Mouse (Mus musculus) ES-E14 (cell line): ENCODE data around the gene Gm49340. TPM values are rescaled to one million over a fixed set of nuclear protein-coding genes. Genes with fewer than 3 reads are reported as not detected.

Source experiments
- DNase-seq: peaks from one replicate; pipeline ENCODE4 v3.0.0-alpha.2; 2013; ENCODE audit warnings: low read depth, low spot score
- H3K27ac ChIP-seq: 2 replicates; pipeline ENCODE4 v1.5.1; 2012; ENCODE audit warnings: low read depth, mild to moderate bottlenecking, low read length, moderate library complexity, mixed read lengths; ENCODE audit not compliant: poor library complexity, insufficient read depth, severe bottlenecking
- H3K36me3 ChIP-seq: 2 replicates; pipeline ENCODE4 v1.6.1; 2012; ENCODE audit warnings: mild to moderate bottlenecking, low read length, moderate library complexity, mixed read lengths; ENCODE audit not compliant: control insufficient read depth, poor library complexity, insufficient read depth, severe bottlenecking
- H3K4me1 ChIP-seq, 2 experiments: fragments of 150-350 bp in 1 of 2; sonication (generic) in 1 of 2; 2 replicates each; pipeline ENCODE4 v1.6.1; 2012; ENCODE audit warnings: low read length in 2 of 2, mild to moderate bottlenecking in 1 of 2, mixed read lengths in 1 of 2; ENCODE audit not compliant: control insufficient read depth in 2 of 2, insufficient read depth in 2 of 2, poor library complexity in 1 of 2
- H3K4me3 ChIP-seq, 2 experiments: fragments of 150-350 bp in 1 of 2; sonication (generic) in 1 of 2; 2 replicates each; pipeline ENCODE4 v1.5.1; 2012; ENCODE audit warnings: low read length in 2 of 2, low read depth in 1 of 2, mild to moderate bottlenecking in 1 of 2, mixed read lengths in 1 of 2; ENCODE audit not compliant: insufficient read depth in 1 of 2, poor library complexity in 1 of 2, severe bottlenecking in 1 of 2
- H3K9ac ChIP-seq: 2 replicates; pipeline ENCODE4 v1.6.1; 2012; ENCODE audit warnings: low read depth, mild to moderate bottlenecking, low read length, mixed read lengths; ENCODE audit not compliant: poor library complexity, insufficient read depth, severe bottlenecking
- H3K9me3 ChIP-seq: fragments of 150-350 bp; sonication (generic); 2 replicates; pipeline ENCODE4 v1.6.1; 2012; ENCODE audit warnings: low read depth, mild to moderate bottlenecking, low read length; ENCODE audit not compliant: control insufficient read depth, insufficient read depth
- CHD2 ChIP-seq: IDR thresholded peaks from 2 replicates; pipeline ENCODE4 v1.6.1; 2014; ENCODE audit warnings: mild to moderate bottlenecking, low read depth, low read length, inconsistent platforms
- HCFC1 ChIP-seq: IDR thresholded peaks from 2 replicates; pipeline ENCODE4 v1.6.1; 2012; ENCODE audit warnings: low read length, inconsistent platforms, borderline replicate concordance; ENCODE audit not compliant: insufficient read depth
- MAFK ChIP-seq: IDR thresholded peaks from 2 replicates; pipeline ENCODE4 v1.6.1; 2014; ENCODE audit warnings: mild to moderate bottlenecking, low read depth, low read length, inconsistent platforms; ENCODE audit not compliant: insufficient read depth
- ZC3H11A ChIP-seq: IDR thresholded peaks from 2 replicates; pipeline ENCODE4 v1.6.1; 2012; ENCODE audit warnings: low read depth, mild to moderate bottlenecking, inconsistent platforms, low read length, borderline replicate concordance
- ZNF384 ChIP-seq: IDR thresholded peaks from 2 replicates; pipeline ENCODE4 v1.6.1; 2012; ENCODE audit warnings: low read depth, low read length, inconsistent platforms
- in situ Hi-C, 2 experiments: fragments of 600-800 bp; cut with MboI; formaldehyde crosslinking; loops; one replicate each; pipeline ENCODE4 v1.15.1; 2025; ENCODE audit warnings: low sequenced_read_pairs in 2 of 2, inconsistent platforms in 1 of 2; ENCODE audit not compliant: unreplicated experiment in 2 of 2
- total RNA-seq: library from RNA; depleted of rRNA; stranded (reverse); fragments of 300-350 nt; gene quantifications from 2 replicates; pipeline ENCODE4 v1.2.3, GENCODE M21; 2012; rRNA removed

Gene Gm49340
- total RNA-seq, result 0.13 TPM in 1 of 2 replicates, not detected in the other

- Histone ChIP-seq H3K4me1 (0 out of 4 replicates have a peak, but pooled peaks cover 0 to 2% of the 10 kb centered on the region in 2 experiments), H3K9me3 (no peaks in the 10 kb centered on the region; the same call in 1 of the 2 replicates), H3K27ac (no peak within 1 kb of the TSS), H3K36me3 (no peaks in the 10 kb centered on the region), H3K4me3 (no peak within 1 kb of the TSS; a peak in 1 of 4 replicates), H3K9ac (no peak within 1 kb of the TSS)
- in situ Hi-C loops, result no loop called here
- peak; percentile 46 for DNase-seq
- no peak for TF ChIP-seq HCFC1
- no peak for TF ChIP-seq ZNF384
- TF ChIP-seq CHD2, result peak; percentile 85
- TF ChIP-seq MAFK, result no peak
Measured at GRCm38 (mm10) chr11:73329442-73329841, at the start of gene Gm49340, which contains the start of the genes Aspa and Spata22. Gene Gm49340 (plus strand): TSS chr11:73329741. Gene Aspa (minus strand): TSS chr11:73329596. Gene Spata22 (plus strand): TSS chr11:73329741.

- DNase-seq, result no peak
- in situ Hi-C loops, result no loop called here
Measured at GRCm38 (mm10) chr11:73280710-73281109, 48.8 kb upstream of the Gm49340 start.

GRCm38 (mm10) chr11:73281528-73282027 is 48.0 kb upstream of the Gm49340 start:
- no peaks in the 10 kb centered on the region for H3K9me3 ChIP-seq
- no peaks in the 10 kb centered on the region for H3K4me1 ChIP-seq
- H3K4me3 ChIP-seq, result peak overlapping the region; percentile 39 to 53; a peak in 2 of 4 replicates
- no peaks in the 10 kb centered on the region for H3K36me3 ChIP-seq
- H3K27ac ChIP-seq, result no peak overlapping the region
- DNase-seq, result peak; percentile 68
- no peak for TF ChIP-seq HCFC1
- peak; percentile 17; the same call in 1 of the 2 replicates for TF ChIP-seq ZC3H11A
- no peak for TF ChIP-seq ZNF384
- peak; percentile 84 for TF ChIP-seq MAFK
- no peak for TF ChIP-seq CHD2
- in situ Hi-C loops, result no loop called here
- H3K9ac ChIP-seq, result peak overlapping the region; percentile 40; the same call in 1 of the 2 replicates

More at GRCm38 (mm10) chr11:73280710-73281109, 48.8 kb upstream of the Gm49340 start:
- H3K9ac ChIP-seq, result no peak overlapping the region
- H3K4me1 ChIP-seq, result no peaks in the 10 kb centered on the region
- H3K27ac ChIP-seq, result no peak overlapping the region
- no peaks in the 10 kb centered on the region for H3K36me3 ChIP-seq
- H3K4me3 ChIP-seq, result no peak overlapping the region
- TF ChIP-seq HCFC1, result no peak
- TF ChIP-seq MAFK, result no peak
- TF ChIP-seq CHD2, result no peak
- TF ChIP-seq ZNF384, result no peak
- H3K9me3 ChIP-seq, result no peaks in the 10 kb centered on the region

GRCm38 (mm10) chr11:73283369-73283768 is 46.2 kb upstream of the Gm49340 start:
- no peak overlapping the region for H3K27ac ChIP-seq

GRCm38 (mm10) chr11:73283926-73284325 is 45.6 kb upstream of the Gm49340 start:
- in situ Hi-C loops, result no loop called here
- no peak overlapping the region for H3K27ac ChIP-seq
- no peaks in the 10 kb centered on the region for H3K36me3 ChIP-seq
- no peak overlapping the region for H3K4me3 ChIP-seq
- DNase-seq, result no peak
- no peaks in the 10 kb centered on the region for H3K4me1 ChIP-seq
- no peaks in the 10 kb centered on the region for H3K9me3 ChIP-seq
- TF ChIP-seq CHD2, result no peak
- TF ChIP-seq ZC3H11A, result no peak
- TF ChIP-seq HCFC1, result no peak
- no peak for TF ChIP-seq MAFK
- TF ChIP-seq ZNF384, result no peak
- no peak overlapping the region for H3K9ac ChIP-seq

More at GRCm38 (mm10) chr11:73283369-73283768, 46.2 kb upstream of the Gm49340 start:
- no peak for DNase-seq
- Histone ChIP-seq H3K9me3 (no peaks in the 10 kb centered on the region), H3K36me3 (no peaks in the 10 kb centered on the region), H3K4me3 (no peak overlapping the region), H3K4me1 (no peaks in the 10 kb centered on the region), H3K9ac (no peak overlapping the region)
- no peak for TF ChIP-seq ZNF384
- no peak for TF ChIP-seq ZC3H11A
- no peak for TF ChIP-seq HCFC1
- TF ChIP-seq CHD2, result no peak
- no peak for TF ChIP-seq MAFK
- in situ Hi-C loops, result no loop called here
